Mouse (Mus musculus) forelimb bud, embryonic 11.5 days (tissue): ENCODE results near the gene Atad3a.
A peak's percentile ranks its signal among the peaks of the same experiment; 100 is the strongest.

Experiments
- DNase-seq: peaks from one replicate; pipeline ENCODE4 v3.0.0-alpha.2; 2012; ENCODE audit warnings: low read depth, low spot score

Atad3a gene

GRCm38 (mm10) chr4:155739741-155740636 lies 20.9 kb downstream of the Atad3a start:
- DNase-seq = no peak

DNA sequence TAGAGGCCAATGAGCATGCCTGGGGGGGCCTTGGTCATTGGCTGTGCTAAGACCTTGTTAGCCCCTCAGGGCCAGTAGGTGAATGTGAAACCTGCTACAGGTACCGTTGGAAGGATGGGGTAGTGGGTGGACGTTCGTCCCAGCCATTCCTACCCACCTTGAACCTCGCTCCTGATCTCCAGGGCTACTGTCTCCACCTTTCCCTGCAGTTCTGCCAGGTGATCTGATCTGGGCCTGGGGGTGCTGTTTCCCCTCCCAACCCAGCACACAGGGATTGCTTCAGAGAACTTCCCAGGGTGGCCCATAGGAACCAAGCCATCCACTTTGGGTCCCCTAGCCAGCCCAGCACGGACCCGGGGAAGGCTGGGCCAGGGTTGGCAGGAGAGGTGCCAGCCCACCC lies 21.7 kb downstream of the Atad3a start:
- DNase-seq = no peak

GRCm38 (mm10) chr4:155738262-155738661 lies 22.6 kb downstream of the Atad3a start:
- no peak for DNase-seq

- DNase-seq = no peak
These were observed 24.5 kb downstream of the Atad3a start for GRCm38 (mm10) chr4:155736421-155736820.

GRCm38 (mm10) chr4:155735788-155736187 lies 25.1 kb downstream of the Atad3a start:
- DNase-seq = no peak

DNA sequence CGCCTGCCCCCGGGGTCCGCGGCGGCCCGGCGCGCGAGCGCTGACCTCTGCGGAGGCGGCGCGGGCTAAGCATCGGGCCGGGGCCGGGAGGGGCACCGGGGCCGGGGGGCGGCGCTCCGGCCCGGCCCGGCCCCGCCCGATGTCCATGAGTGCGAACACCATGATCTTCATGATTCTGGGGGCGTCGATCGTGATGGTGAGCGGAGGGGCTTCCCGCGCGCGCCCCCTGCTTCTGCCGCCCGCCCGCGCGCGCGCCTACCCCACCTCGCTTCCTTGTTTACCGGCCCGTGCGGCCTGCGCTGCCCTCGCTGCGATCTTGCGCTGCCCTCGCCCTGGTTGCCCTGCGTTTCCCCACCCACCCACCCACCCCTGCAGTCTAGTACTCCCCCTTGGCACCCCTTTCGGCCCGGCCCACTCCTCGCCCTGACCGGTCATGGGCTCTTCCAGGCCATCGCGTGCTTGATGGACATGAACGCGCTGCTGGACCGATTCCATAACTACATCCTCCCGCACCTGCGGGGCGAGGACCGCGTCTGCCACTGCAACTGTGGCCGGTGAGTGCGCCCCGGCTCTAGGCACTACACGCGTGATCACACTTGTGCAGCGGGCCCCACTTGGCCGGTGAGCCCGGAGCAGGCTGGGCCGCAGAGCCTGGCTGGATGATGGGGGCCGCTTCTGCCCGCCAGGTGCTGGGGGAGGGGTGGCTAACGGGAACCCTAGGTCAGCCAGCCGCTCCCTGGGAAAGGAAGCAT lies 25.8 kb downstream of the Atad3a start:
- DNase-seq = no peak

GRCm38 (mm10) chr4:155734350-155734941 lies 26.4 kb downstream of the Atad3a start, which contains the start of gene Tmem240:
Gene Tmem240, plus strand, starts transcription at chr4:155734800.
- DNase-seq = peak; percentile 89

- DNase-seq = no peak
These were observed 27.6 kb downstream of the Atad3a start for GRCm38 (mm10) chr4:155733267-155733666.

DNA sequence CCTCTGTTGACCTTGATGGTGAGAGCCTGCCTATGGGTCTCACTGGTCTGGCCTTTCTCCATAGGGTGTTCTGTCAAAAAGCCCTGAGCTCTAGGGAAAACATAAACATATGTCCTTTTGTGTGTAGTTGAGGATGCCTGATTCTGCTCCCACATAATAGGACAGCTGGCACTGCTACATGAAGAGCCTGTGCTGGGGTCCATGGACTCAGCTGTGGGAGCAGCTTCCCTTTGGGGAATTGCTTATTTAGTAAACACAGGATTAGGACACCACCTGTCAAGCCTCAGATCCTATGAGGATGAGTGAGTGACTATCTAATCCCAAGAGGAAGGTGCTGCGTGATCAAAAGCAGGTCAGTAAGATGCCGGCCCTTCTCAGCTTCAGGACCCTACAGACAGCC lies 32.9 kb downstream of the Atad3a start:
- DNase-seq = no peak

DNA sequence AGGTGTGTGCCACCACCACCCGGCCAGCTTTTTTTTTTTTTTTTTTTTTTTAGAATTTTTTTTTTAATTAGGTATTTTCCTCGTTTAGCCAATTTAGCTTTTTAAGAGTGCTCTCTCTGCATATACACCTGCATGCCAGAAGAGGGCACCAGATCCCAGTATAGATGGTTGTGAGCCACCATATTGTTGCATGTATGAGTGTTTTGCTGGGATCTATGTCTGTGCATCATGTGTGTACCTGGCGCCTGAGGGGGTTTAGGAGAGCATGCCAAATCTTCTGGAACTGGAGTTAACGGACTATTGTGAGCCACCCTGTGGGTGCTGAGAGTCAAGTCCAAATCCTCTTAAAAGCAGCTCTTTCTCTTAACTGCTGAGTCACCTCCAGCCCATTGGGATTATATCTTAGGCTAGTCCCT lies 39.2 kb downstream of the Atad3a start:
- DNase-seq = no peak

- DNase-seq = no peak
These were observed 50.2 kb downstream of the Atad3a start for GRCm38 (mm10) chr4:155710521-155711252.

GRCm38 (mm10) chr4:155708988-155709387 lies 51.9 kb downstream of the Atad3a start:
- DNase-seq = no peak

DNA sequence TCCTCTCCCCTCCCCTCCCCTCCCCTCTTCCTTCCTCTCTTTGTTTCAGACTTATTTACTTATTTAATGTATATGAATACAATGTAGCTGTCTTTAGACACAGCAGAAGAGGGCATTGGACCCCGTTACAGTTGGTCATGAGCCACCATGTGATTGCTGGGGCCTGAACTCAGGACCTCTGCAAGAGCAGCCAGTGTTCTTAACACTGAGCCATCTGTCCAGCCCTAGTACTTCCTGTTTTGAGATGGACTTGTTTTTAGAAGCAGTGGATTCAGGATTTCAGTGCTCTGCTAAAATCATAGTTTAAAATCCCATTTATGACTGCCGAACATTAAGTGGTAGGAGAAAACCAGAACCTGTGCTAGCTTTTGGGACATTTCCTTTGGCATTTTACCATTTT lies 52.3 kb downstream of the Atad3a start:
- no peak for DNase-seq

- no peak for DNase-seq
These were observed 55.3 kb downstream of the Atad3a start for GRCm38 (mm10) chr4:155705592-155705929.

DNA sequence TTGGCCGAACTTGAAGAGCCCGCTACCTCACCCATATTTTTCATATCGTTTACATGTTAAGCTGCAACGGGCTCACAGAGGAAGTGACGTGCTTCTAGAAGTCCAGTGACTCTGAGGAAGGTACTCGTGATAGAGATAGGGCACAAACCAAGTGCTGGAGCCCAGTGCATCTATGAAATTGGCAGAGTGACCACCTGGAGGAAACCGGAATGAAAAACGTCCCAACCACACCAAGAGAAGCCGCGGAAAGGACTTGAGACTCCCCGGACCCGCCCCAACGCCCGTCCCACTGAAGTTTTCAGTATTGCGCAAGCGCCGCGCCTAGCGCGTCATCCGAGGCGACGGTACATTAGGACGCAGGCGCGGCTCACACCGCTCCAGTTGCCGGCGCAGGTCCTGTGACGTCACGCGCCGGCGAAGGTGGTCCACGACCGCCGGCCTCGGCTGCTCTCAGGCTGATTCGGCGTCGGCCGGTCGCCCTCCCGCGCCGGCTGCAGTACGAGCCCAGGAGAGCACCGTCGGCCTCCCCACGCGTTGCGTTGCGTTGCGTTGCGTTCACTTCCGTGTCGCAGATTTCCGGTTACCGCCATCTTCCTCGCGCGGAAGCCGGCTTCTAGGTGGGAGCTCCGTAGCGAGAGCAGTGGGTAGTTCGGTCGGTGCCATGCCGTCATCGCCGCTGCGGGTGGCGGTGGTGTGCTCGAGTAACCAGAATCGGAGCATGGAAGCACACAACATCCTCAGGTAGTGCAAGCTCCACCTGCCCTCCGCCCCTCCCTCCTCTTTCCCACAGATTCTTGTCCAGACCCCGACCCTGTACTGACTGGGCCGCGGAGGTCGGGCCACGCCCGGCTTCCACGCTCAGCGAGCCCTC lies 55.9 kb downstream of the Atad3a start, which contains the start of gene Ssu72:
Gene Ssu72, plus strand, starts transcription at position 80 of the 871 bp plus-strand sequence.
- peak; percentile 95 for DNase-seq

- DNase-seq = no peak
These were observed 57.4 kb downstream of the Atad3a start for GRCm38 (mm10) chr4:155703425-155703929.

DNA sequence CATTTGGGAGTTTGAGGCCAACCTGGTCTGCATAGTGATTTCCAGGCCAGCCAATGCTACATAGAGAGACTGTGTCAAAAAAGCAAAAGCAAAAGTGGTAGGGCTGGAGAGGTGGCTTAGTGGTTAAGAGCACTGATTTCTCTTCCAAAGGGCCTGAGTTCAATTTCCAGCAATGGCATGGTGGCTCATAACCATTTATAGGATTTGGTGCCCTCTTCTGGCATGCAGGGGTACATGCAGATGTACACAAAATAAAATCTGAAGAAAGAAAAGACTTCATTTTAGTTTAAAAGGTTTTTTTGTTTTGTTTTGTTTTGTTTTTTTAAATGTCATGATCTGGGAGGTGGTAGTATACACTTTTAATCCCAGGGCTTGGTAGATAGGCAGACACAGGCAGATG lies 60.5 kb downstream of the Atad3a start:
- DNase-seq = no peak

DNA sequence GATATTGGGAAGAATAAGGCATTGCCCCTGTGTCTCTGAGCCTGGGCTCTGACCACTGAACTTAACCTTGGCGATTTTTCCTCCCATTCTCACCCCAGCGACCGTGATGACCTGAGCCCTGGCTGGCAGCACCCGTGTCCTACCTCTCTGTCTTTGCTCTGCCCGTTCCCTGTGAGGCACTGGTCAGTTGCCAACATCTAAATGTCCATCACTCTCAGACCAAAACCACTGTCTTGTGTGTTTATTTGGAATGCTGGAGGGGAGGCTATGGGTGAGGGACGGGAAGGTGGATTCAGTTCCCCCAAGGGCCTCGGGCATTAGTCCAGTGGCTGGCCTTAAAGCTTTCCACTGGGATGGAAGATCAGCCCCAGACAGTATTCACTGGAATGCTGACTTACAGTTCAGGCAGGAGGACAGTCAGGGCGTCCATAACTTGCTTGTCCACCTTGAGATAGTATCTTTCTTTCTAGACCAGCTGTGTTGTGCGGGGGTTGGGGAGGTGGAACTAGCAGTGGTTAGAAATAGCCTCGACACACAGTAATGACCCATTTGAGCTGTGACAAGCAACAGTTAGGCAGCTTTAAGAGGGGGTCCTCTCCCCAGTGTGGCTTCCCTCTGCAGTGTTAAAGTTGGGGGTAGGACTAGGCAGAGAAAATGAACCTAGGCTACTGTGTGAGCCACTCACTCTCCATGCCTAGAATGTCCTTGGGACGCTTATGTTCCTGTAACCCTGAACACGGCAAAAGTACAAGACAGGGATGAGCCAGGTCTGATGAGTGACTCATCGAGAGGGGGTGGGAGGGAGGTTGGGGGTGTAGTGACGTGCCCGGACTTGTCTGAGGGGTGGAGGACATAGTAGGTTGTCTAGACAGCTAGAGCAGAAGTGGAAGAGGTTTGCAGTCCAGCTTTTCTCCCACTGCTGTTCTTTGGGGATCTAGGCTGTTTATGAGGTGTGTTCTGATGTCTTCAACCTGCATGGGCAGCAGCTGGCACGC lies 64.3 kb downstream of the Atad3a start:
- no peak for DNase-seq

DNA sequence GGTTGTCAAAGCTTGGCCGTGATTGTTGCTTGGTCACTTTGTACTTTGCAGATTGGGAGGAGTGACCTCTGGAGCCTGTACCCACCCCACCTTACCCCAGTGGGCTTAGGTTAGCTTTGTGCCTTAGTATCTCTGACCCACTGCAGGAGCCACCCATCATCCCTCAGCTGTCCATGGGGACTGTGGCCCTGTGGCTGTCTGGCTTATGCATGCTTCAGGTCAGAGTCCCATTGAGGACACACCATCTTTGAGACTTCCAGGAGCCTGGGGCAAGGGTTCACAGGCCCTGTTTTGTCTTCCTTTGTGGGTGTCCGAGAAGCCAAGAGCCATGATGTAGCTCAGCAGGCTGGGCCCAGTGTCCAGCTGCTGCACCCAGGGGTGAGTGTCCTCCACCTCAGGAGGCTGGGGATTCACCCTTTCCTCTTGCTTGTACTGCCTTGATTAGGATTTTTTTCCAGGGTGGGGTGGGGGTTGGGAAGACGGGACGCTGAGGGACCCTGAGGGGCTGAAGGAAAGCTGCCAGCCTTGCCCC lies 65.3 kb downstream of the Atad3a start:
- no peak for DNase-seq
